8 mouse cellular contexts compared by ENCODE assay signal in genomic region chr16:85803613-85804551, GRCm38 (mm10). TPM values are rescaled to one million over a fixed set of nuclear protein-coding genes. Genes with fewer than 3 reads are reported as not detected.
DNase-seq lines count a peak whose midpoint lies in the region; ATAC-seq lines count a peak whose summit lies in the region.

No protein-coding gene starts in this region.

- peak overlapping the region; percentile 95 for H3K27ac ChIP-seq in intestine, embryonic 14.5 days (ENCODE audit: low read depth)
- H3K27ac ChIP-seq in liver, embryonic 12.5 days, result peak overlapping the region; percentile 61
- H3K27ac ChIP-seq in neural tube, embryonic 12.5 days, result 0 out of 2 replicates have a peak overlapping the region, but pooled peaks have one; percentile 37

- intact Hi-C loops in gastrocnemius, postnatal 36 days (cut with DNase I), result loop anchor here (5.0 kb wide), 2 partner anchors 1443 to 1458 kb away; no protein-coding TSS in a partner anchor

- peak; percentile 21 for DNase-seq in cerebellum, adult 11 months
- no peak for DNase-seq in cerebellum, adult 9-10 months
- peak; percentile 36 to 62 for DNase-seq in cerebellum, postnatal 25 days
- peak; percentile 72 to 79 for DNase-seq in gastrocnemius, postnatal 36 days
- peak; percentile 82 for DNase-seq in intestine, embryonic 14.5 days (ENCODE audit: low spot score)

- peaks cover 14% of the 10 kb centered on the region; the same call in 1 of the 2 replicates for H3K4me1 ChIP-seq in intestine, embryonic 14.5 days (replicated peaks; ENCODE audit: control insufficient read depth, insufficient read depth, low read length)
- peaks cover 8% of the 10 kb centered on the region; the same call in 1 of the 2 replicates for H3K4me1 ChIP-seq in liver, embryonic 12.5 days
- peaks cover 22% of the 10 kb centered on the region for H3K4me1 ChIP-seq in neural tube, embryonic 12.5 days

- H3K4me3 ChIP-seq in intestine, embryonic 14.5 days (ENCODE audit: low read depth, low read length), result peak overlapping the region; percentile 75
- H3K4me3 ChIP-seq in liver, embryonic 12.5 days, result peak overlapping the region; percentile 57
- H3K4me3 ChIP-seq in neural tube, embryonic 12.5 days, result peak overlapping the region; percentile 62

- WGBS in intestine, embryonic 14.5 days, result 1% methylated on average over 25 of the region's 25 CpGs
- WGBS in liver, embryonic 12.5 days (ENCODE audit: insufficient replicate concordance), result 2% methylated on average over 24 of the region's 25 CpGs
- WGBS in neural tube, embryonic 12.5 days, result under 1% methylated on average over 25 of the region's 25 CpGs

- H3K36me3 ChIP-seq in intestine, embryonic 14.5 days (ENCODE audit: control insufficient read depth, insufficient read depth, low read length), result peaks cover 10% of the 10 kb centered on the region
- H3K36me3 ChIP-seq in liver, embryonic 12.5 days, result peaks cover 6% of the 10 kb centered on the region; the same call in 1 of the 2 replicates
- no peaks in the 10 kb centered on the region; the same call in 1 of the 2 replicates for H3K36me3 ChIP-seq in neural tube, embryonic 12.5 days

- H3K4me2 ChIP-seq in intestine, embryonic 14.5 days (ENCODE audit: low read length), result peak overlapping the region; percentile 77
- peak overlapping the region; percentile 67 for H3K4me2 ChIP-seq in liver, embryonic 12.5 days
- peak overlapping the region; percentile 99 for H3K4me2 ChIP-seq in neural tube, embryonic 12.5 days (replicated peaks)

- H3K27me3 ChIP-seq in intestine, embryonic 14.5 days (replicated peaks; ENCODE audit: control insufficient read depth, insufficient read depth, low read length), result no peaks in the 10 kb centered on the region
- H3K27me3 ChIP-seq in liver, embryonic 12.5 days (replicated peaks), result peaks cover 50% of the 10 kb centered on the region
- H3K27me3 ChIP-seq in neural tube, embryonic 12.5 days (replicated peaks), result no peaks in the 10 kb centered on the region

- peak overlapping the region; percentile 91 for H3K9ac ChIP-seq in intestine, embryonic 14.5 days (ENCODE audit: low read length)
- H3K9ac ChIP-seq in liver, embryonic 12.5 days, result no peak overlapping the region
- peak overlapping the region; percentile 65 for H3K9ac ChIP-seq in neural tube, embryonic 12.5 days

- ATAC-seq in intestine, embryonic 14.5 days (replicated peaks; ENCODE audit: low FRiP score, low TSS enrichment, low read depth), result no peak
- no peak; the same call in 1 of the 2 replicates for ATAC-seq in liver, embryonic 12.5 days
- peak; percentile 0; the same call in 1 of the 2 replicates for ATAC-seq in neural tube, embryonic 12.5 days (ENCODE audit: low FRiP score, low read depth)
- no peak for ATAC-seq in erythroid progenitor cell, adult 5-6 weeks (replicated peaks; ENCODE audit: low FRiP score, poor library complexity, severe bottlenecking)

- H3K9me3 ChIP-seq in intestine, embryonic 14.5 days (ENCODE audit: control insufficient read depth, low read length), result no peaks in the 10 kb centered on the region
- H3K9me3 ChIP-seq in liver, embryonic 12.5 days (replicated peaks), result no peaks in the 10 kb centered on the region
- no peaks in the 10 kb centered on the region for H3K9me3 ChIP-seq in neural tube, embryonic 12.5 days

RNA-seq across cellular contexts. Expression of gene Adamts1, which starts 1.0 kb away (rescaled TPM):
- total RNA-seq in gastrocnemius, postnatal 36 days (2021), result 10 to 100 TPM; 36.7 to 49.6 TPM
- 24.7 and 30.8 TPM in 2 replicates for polyA plus RNA-seq in intestine, embryonic 14.5 days (2014; fragmentation: Nextera tagmentation; extraction: Ambion mirVana)
- polyA plus RNA-seq in liver, embryonic 12.5 days (2016; fragmentation: Nextera tagmentation; extraction: Ambion mirVana), result 14.3 and 14.5 TPM in 2 replicates
- 14.8 and 16.0 TPM in 2 replicates for polyA plus RNA-seq in neural tube, embryonic 12.5 days (2016; fragmentation: Nextera tagmentation; extraction: Ambion mirVana)
- 0.36 TPM in 1 of 2 replicates, not detected in the other for total RNA-seq in erythroid progenitor cell, adult 5-6 weeks (2015; ENCODE audit: low replicate concordance)
- 0.38 TPM in 1 of 2 replicates, not detected in the other for total RNA-seq in erythroid progenitor cell, adult 5-6 weeks (2017; ENCODE audit: low replicate concordance)

Comparison
In these comparisons a context has a peak if more than half of its experiments do, and no peak if none do; other contexts are left out.
1. H3K27ac ChIP-seq: peak in every context shown above with its lines; median percentile 95 in intestine, embryonic 14.5 days; 61 in liver, embryonic 12.5 days; 37 in neural tube, embryonic 12.5 days.